Mouse (Mus musculus): ENCODE data around the gene Fosl2.

Gene Fosl2

DNA sequence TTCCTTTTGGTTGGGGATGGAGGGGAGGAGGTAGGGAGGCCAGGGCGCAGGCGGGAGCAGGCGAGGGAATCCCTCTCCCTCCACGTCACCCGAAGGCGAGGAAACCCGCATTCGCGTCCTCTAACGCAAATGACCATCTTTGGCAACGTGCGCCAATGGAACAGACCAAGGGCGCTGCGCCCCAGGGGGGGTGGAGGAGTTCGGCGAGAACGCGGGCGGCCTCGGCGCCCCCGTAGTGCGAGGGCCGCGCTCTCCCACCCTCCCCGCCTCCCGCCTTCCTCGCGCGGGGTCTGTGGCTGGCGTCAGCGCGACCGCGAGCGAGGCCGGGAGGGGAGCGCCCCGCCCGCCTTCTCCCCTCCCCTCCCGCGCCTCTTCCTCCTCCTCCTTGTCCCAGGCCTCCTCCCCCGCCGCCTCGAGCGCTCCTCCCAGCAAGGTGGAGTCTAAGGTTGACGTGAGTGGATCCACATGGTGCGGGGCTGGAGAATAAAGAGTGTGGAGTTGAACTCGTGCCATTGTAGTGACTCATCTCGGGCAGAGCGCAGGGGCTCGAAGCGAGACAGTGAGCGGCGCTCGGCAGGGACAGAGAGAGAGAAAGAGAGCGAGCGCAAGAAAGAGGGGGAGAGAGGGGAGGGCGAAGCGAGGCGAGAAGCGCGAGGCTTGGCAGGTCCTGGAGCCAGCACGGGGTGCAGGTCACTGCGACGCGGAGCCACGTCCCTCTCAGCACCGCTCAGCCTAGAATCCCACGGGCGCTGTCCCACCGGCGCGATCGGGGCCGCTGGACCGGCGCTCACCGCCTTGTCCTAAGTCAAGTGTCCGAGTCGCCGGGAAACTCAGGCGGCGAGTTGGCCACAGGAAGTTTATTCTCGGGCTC, at the start of gene Fosl2:
Gene Fosl2, plus strand, starts transcription at position 466 of the 871 bp plus-strand sequence.
- DNase-seq (ENCODE audit: low read depth, low spot score) = peak; percentile 97

- DNase-seq (ENCODE audit: low read depth, low spot score) = no peak
These were observed 49.6 kb upstream of the Fosl2 start for GRCm38 (mm10) chr5:32085971-32086370.

- DNase-seq (ENCODE audit: low read depth, low spot score) = no peak
These were observed 49.0 kb upstream of the Fosl2 start for GRCm38 (mm10) chr5:32086526-32087090.

DNA sequence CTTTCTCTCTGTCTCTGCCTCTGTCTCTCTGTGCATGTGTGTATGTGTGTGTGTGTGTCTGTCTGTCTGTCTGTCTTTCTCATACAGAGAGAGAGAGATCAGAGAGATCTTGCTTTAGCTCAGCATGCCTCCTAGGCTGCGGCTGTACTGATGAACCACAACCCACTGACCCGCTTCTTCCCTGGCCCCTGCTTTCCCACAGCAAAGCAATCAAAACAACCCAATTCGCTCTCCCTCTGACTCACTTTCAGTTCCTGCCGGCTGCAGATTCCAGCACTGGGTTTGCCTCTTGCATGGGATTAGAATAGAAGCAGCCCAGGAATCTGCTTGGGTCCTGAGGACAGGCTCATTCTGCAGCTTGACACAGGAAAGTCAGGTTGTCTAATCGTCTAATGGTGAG, 46.1 kb upstream of the Fosl2 start:
- DNase-seq (ENCODE audit: low read depth, low spot score) = no peak

DNA sequence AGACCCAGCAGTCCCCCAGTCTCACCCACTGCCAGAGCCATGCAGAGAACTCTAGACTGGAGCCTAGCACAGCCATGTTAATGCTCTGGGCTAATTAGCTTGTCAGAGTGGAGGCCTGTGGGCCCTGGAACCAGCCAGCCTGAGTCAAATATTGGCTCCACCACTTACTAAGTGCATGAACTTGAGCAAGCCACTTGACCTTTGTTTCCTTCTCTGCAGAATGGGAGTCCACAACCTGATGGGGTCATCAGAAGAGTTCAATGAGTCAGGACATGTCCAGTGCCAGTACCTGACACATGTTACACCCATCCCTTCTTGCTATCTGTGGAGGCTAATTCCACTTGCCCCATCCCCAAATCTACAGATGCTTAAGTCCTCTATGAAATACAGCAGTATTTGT, 43.3 kb upstream of the Fosl2 start:
- no peak for DNase-seq (ENCODE audit: low read depth, low spot score)

DNA sequence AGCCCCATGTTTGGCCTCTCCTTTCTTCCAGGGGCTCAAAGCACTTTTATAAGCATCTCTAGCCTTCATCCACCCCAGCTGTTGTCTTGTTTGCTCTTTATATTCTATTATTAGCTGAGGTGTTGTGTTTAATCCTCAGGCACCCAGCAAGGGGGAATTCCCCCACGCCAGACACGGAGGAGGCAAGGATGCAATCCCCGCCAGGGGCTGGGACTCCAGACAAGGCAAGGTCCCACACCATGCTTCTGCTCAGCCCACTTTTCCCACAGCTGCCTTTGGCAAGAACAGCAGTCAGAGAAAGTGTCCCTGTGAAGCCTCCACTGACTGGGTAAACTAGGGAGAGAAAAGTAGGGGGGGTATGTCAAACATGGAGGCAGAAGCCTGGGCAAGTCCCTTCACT, 36.9 kb upstream of the Fosl2 start:
- DNase-seq (ENCODE audit: low read depth, low spot score) = no peak

DNA sequence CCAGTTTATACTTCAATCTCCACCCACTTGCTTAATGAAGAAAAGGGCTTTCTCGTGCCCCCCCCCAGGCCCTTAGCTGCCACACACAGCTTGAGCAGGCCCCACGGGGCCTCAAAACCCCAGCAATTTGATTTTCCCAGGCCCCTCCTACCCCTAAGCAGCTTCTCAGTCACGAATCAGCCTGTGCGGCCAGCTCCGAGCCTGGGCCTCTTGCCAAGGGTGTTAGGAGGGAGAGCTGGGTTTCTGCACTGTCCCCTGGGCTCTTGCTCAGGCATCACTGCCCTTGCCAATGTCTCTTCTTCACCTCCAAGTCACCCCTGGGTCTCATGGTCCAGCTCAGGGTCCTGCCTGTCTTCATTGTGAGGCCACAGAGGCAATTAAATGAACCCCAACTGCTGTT, 33.1 kb upstream of the Fosl2 start:
- DNase-seq (ENCODE audit: low read depth, low spot score) = no peak

DNA sequence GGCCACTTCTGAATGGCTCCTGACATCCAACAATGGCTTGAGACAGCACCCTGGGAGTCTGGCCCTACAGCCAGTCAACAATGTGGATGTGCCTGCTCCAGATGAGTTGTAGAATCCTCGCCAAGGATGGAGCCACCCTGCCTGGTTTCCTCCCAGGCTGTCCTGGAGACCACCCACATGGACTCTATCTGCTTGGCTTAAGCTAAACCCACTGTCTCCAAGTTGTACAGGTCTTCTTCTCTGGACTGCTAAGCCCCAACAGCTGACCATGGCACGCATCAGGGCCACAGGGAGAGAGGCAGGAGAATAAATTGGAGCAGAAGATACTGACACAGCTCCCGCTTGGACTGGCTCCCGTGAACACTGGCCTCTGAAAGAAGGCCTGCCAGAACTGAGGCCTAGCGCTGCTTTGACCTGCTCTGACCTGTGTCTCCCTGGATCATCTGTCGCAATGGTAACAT, 32.6 kb upstream of the Fosl2 start:
- no peak for DNase-seq (ENCODE audit: low read depth, low spot score)

DNA sequence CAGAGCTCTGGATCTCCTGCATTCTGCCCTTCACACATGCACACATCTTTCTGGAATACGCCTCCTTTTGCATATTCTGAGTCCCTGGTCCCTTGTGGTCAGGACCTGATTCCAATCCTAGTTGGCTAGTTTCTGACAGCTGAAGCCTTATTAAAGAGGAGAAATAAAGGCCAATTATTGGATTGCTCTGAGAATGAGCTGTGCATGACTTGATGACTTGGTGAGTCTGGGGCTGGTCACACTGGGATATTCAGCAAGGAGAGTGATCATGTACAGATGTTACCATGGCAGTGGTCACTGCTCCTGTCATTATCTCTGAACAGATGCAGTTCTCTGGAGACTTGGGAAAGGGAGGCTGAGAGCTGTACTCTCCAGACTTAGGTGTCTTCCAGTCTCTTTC, 32.1 kb upstream of the Fosl2 start:
- DNase-seq (ENCODE audit: low read depth, low spot score) = no peak

DNA sequence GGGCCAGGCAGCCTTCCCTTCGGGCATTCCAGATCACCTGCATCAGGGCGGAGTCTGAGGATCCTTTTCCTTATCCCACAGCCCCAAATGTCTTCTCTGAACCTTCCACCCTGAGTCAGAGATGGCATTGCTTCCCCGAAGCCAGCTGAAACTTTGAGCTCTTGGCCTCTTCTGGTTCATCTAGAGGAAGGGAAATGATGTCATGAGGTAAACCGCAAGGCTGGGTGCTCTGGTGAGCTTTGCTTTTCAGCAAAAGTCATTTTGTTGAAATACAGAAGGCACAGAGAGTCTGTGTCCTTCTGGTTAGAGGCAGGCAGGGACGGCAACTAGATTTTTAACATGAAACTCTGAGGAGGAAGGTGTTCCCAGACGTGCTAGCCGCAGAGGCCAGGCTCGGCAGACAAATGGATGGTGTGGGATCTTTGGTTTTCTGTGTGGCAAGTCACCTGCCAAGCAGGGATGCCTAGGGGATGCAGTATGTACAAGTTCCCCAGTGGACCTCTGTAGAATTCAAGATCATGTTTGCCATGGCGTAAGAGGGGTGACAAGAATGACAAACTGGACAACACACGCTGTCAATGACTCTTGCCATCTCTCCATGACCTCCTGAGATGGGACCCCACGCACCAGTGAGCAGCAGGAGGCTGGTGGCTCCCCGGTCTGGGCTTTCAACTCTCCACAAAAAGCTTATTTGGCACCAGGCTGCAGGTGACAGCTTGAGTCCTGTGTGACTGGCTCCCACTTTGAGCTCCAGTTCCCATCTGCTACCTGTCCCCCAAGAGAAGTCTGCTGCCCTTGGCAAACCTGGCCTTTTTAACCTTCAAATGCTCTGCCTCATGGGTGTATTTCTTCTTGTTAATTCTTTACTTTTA, 31.2 kb upstream of the Fosl2 start:
- DNase-seq (ENCODE audit: low read depth, low spot score) = no peak

- no peak for DNase-seq (ENCODE audit: low read depth, low spot score)
These were observed 29.0 kb upstream of the Fosl2 start for GRCm38 (mm10) chr5:32106473-32107140.

DNA sequence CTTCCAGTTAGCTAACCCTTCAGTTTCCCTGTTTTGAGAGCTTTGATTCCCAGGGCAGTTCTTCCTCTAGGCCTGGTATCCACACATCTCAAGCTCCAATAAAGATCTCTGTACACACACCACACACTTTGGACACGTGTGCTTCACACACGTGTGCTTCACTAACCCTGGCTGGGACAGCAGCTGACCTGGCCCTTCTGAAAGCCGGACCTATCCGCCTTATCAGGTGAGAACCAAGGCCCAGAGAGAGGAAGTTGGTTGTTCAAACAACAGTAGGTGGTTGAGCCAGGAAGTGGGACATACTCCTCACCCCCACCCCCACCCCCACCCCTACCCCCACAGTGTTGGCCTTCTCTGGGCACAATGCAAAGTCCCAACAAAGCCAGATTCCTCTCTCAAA, 24.9 kb upstream of the Fosl2 start:
- no peak for DNase-seq (ENCODE audit: low read depth, low spot score)

GRCm38 (mm10) chr5:32112206-32112916, 23.2 kb upstream of the Fosl2 start:
- no peak for DNase-seq (ENCODE audit: low read depth, low spot score)

DNA sequence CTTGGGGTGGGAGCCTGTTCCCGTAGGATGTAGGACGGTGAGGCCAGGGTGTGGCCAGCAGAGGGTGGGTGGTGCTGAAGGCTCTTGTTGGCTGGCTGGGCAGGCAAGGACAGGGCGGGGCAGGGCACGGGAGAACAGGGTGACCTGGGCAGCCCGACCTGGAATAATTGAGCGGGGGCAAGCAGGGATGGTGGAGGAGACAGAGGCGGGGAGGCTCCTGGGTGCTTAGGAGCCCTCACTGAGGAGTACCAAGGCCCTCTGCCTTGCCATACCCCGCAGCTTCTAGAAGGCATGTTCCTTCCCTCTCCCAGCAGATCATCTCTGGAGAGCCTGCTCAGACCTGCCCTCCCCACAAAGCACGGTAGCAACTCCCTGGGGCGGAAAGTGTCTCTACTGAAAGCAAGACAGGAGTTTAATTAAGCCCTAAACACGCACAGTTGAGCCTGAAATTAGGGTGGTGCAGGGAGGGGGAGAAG, 14.7 kb upstream of the Fosl2 start:
- DNase-seq (ENCODE audit: low read depth, low spot score) = no peak

DNA sequence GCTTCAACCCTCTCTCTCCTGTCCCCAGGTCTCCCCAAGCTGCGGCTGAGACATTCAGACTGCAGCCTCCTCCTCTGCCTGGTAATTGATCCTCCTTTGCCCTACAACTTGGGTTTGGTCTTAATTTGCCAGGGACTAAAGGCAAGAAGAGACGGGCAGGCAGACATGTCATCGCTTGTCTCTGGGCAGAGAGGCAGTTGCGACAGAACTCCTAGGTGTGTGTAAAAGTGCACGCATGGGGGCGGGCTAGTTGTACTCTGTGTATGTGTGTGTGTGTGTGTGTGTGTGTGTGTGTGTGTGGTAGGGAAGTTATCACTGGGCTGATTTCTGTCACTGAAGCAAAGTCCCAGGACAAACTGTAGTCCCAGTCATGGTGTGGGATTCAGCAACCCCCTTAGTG, 13.7 kb upstream of the Fosl2 start:
- no peak for DNase-seq (ENCODE audit: low read depth, low spot score)

GRCm38 (mm10) chr5:32122363-32122762, 13.2 kb upstream of the Fosl2 start:
- DNase-seq (ENCODE audit: low read depth, low spot score) = no peak

DNA sequence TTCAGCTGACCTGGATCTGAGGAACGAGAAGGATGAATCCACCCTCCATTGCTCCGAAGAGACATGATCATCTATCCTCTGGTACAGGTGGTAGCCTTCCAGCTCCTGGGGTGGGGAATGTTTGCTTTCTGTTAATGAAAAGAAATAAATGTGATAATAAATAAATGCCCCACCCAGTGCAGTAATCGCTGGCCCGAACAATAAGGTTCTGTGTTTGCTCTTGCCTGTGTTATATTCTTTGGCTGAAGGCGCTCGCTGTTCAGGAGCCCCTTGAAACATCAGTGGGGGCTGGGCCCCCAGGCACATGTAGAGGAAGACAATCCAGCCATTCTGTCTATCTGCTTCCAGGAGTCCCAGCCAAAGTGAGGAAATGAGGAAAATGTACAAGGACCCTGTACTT, 10.6 kb upstream of the Fosl2 start:
- no peak for DNase-seq (ENCODE audit: low read depth, low spot score)

DNA sequence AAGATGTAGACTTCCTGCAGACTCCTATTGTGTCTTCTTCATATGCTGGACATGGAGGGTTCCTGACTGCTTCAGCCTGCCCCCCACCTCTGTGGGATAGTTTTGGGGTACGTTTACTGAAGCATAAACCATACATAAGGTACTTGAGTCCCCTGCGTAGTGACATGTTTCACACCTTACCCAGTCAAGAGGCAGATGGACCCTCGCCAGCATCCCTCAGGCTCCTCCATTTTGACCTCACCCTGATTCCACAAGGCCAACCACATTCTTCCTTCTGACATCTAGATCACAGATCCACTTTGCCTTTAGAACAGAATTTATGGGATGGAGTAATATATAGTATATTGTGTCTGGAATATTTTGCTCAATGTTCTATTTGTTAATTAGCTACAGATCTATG, 8.4 kb upstream of the Fosl2 start:
- DNase-seq (ENCODE audit: low read depth, low spot score) = no peak

GRCm38 (mm10) chr5:32127927-32128326, 7.7 kb upstream of the Fosl2 start:
- no peak for DNase-seq (ENCODE audit: low read depth, low spot score)

DNA sequence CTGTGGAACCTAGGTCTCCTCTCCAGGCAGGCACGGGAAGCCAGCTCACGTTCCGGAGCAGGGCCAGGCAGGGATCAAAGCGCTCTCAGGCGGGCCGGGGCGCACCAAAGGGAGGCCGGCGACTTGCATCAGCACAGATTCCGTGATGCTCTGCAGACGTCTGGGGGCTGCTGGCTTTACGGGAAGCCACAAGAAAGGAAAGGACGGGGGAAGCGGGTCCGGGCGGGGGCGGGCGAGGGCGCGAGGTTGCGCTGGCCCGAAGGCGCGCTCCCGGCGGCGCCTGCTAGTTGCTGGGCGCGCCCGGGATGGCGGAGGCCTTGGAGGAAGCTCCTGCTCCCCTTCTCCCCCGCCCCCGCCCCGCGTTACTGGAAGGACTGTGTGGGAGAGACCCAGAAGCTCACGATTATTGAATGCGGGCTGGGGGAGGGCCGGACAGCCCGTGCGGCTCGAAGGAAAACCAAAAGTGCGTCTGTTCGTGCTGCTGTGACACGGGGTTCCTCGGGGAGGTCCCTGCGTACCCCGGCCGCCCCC, 2.6 kb upstream of the Fosl2 start:
- DNase-seq (ENCODE audit: low read depth, low spot score) = peak; percentile 68

DNA sequence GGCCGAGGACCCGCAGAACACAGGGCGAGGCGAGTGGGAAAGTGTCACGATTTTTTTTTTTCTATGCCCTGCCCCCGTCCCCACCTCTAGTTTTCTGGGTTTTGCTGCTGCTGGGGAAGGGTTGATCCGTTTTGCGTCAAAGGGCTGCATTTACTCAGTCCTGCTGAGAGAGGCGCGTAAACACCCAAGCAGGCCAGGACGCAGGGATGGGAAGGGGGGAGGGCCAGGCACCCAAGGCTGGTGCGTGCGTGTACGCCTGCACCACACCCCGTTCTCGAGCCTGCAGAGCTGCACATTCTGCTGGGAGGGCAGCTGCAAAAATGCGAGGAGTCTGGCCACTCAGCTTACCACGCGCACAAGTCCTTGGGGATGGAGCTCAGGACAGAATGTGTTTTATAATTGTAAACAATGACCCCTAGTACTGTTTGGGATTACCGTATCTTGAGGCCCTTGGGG, 2.0 kb upstream of the Fosl2 start:
- peak; percentile 56 for DNase-seq (ENCODE audit: low read depth, low spot score)

Measured in R1 (cell line).